Mouse (Mus musculus) brain, adult 2 months (tissue): ENCODE results near the gene Ubxn11.

ENCODE experiments used
- DNase-seq: peaks from one replicate; pipeline ENCODE4 v3.0.0; 2011; ENCODE audit warnings: low read depth, low spot score

Gene Ubxn11

GRCm38 (mm10) chr4:134090521-134091224, 11.7 kb upstream of the Ubxn11 start:
- no peak for DNase-seq

GRCm38 (mm10) chr4:134091225-134091529, 11.2 kb upstream of the Ubxn11 start:
- DNase-seq = no peak

GRCm38 (mm10) chr4:134092382-134093288, 9.7 kb upstream of the Ubxn11 start:
- DNase-seq = peak; percentile 49

DNA sequence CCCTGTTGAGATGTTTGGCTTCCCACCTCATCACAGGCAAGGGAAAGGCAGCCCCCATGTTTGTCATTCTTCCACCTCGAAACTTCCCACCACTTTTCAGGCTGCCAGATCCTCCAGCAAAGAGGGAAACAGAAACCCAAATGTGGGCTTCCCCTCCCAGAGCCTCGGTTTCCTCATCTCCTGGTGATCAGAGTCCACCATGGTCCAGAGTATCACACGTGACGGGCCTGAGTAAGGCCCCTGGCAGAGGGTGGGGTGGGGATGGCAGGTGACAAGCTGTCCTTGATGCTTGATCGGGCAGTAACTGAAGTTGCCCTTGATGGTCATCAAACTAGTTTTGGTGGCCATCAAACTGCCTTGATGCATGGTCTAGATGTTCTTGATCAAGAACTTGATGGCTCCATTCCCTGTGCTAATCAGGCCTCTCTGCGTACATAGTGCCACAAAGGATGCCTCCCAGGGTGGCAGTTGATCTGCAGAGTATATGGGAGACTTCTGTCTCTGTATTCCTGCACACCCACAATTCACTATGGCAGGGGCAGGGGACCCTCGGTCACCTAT, 8.3 kb upstream of the Ubxn11 start:
- DNase-seq = no peak

- DNase-seq = peak; percentile 24
These were observed 7.3 kb upstream of the Ubxn11 start, which contains the start of gene Cd52 for GRCm38 (mm10) chr4:134094923-134095547. Gene Cd52 (minus strand): TSS chr4:134095082.

GRCm38 (mm10) chr4:134096120-134096519, 6.2 kb upstream of the Ubxn11 start:
- no peak for DNase-seq

GRCm38 (mm10) chr4:134097015-134097608, 5.3 kb upstream of the Ubxn11 start:
- DNase-seq = peak; percentile 21

- DNase-seq = peak; percentile 68
These were observed 3.7 kb upstream of the Ubxn11 start for GRCm38 (mm10) chr4:134098628-134099027.

GRCm38 (mm10) chr4:134100245-134100644, 2.1 kb upstream of the Ubxn11 start:
- DNase-seq = no peak

GRCm38 (mm10) chr4:134102742-134103119, 361 bp downstream of the Ubxn11 start:
- no peak for DNase-seq

DNA sequence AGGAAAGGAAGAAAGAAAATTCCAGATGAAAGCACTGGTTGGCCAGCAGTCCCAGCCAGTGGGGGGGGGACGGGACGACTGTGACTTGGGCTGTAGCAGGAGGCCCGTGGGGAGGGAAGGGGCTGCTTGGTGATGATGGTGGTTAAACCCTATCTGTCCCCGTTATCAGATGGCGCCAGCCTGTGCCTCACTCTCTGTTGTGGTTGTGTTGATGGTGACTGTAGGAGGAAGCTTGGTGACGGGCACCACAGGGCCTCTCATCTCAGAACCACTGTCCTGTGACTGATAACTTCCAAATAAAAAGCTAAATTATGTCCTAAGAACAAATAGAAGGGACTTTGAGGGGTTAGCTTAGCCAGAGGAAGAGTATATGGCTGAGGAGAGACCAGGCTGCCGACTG, 3.7 kb downstream of the Ubxn11 start:
- DNase-seq = no peak

DNA sequence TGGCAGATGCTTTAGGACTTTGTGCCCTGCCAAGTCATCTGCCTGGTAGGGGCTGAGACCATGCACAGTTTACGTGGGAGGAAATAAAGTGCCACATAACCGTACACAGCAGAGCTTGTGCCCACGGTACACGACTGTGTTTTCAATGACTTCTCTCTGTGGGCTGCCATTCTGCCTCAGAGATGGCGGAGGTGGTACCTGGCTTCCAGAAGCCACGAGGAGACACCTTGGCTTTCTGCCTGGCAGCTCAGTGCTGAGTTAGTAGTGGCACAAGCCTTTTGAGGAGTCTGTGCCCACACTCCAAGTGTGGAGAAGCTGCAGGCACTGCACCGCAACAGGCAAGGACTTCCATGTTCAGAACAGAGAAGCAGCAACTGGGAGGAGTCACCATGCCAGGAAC, 5.4 kb downstream of the Ubxn11 start:
- DNase-seq = peak; percentile 90

GRCm38 (mm10) chr4:134108196-134108595, 5.8 kb downstream of the Ubxn11 start:
- DNase-seq = no peak

GRCm38 (mm10) chr4:134110653-134111052, 8.3 kb downstream of the Ubxn11 start:
- no peak for DNase-seq

GRCm38 (mm10) chr4:134112403-134112802, 10.0 kb downstream of the Ubxn11 start:
- no peak for DNase-seq

GRCm38 (mm10) chr4:134113356-134113994, 11.1 kb downstream of the Ubxn11 start:
- DNase-seq = peak; percentile 77

GRCm38 (mm10) chr4:134114038-134114437, 11.7 kb downstream of the Ubxn11 start:
- DNase-seq = no peak

GRCm38 (mm10) chr4:134115215-134116144, 13.1 kb downstream of the Ubxn11 start:
- DNase-seq = no peak

DNA sequence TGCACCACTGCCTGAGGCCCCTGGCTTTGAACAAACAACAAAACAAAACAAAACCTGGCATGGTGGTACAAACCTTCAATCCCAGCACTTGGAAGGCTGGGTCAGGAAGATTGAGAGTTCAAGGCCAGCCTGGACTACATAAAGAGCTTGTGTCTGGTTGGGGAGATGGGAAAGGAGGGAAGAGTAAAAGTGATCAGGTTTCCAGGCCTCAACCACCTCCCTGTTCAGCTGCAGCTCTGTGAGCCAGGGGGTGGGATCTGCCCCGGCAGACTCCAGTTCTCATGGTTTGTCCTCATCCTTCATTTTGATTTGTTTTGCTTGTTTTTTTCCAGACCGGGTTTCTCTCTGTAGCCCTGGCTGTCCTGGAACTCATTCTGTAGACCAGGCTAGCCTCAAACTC, 14.1 kb downstream of the Ubxn11 start:
- no peak for DNase-seq

GRCm38 (mm10) chr4:134117012-134117411, 14.6 kb downstream of the Ubxn11 start:
- no peak for DNase-seq
